Mouse (Mus musculus): ENCODE measurements around the gene Ephb3. TPM values are rescaled to one million over a fixed set of nuclear protein-coding genes. Genes with fewer than 3 reads are reported as not detected.

Gene Ephb3
- polyA plus RNA-seq, 1 experiment from 2014 or later = 9.8 TPM

DNA sequence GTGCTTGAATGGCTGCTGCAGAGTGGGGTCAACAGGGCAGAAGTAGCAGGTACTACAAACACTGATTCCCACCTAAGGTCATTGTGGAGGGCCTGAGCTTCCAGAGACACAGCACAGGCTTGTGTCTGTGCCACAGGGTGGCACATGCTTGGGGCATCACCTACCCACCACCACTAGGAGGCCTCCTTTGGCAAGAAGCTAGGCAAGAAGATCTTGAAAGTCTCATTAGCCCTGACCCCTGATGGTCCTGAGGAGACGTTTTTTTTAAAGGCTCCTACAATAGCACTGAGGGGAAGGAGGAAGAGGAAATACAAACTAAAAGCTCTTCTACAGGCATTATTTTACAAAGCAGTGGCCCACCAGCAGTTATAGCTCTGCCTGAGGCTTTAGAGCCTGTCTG is 6.0 kb upstream of the Ephb3 start:
- Histone ChIP-seq H3K27ac (ENCODE audit: low read depth, low read length) (no peak overlapping the region), H3K4me1 (ENCODE audit: control insufficient read depth, insufficient read depth, low read length) (no peaks in the 10 kb centered on the region), H3K9me3 (ENCODE audit: control insufficient read depth, low read length) (no peaks in the 10 kb centered on the region), H3K27me3 (ENCODE audit: control insufficient read depth, insufficient read depth, low read length) (no peaks in the 10 kb centered on the region), H3K4me3 (ENCODE audit: low read depth, low read length) (no peak overlapping the region), H3K4me2 (no peak overlapping the region), H3K9ac (ENCODE audit: low read length) (no peak overlapping the region; the same call in 1 of the 2 replicates), H3K36me3 (ENCODE audit: control insufficient read depth, insufficient read depth, low read length) (no peaks in the 10 kb centered on the region)
- peak; percentile 79 for DNase-seq (ENCODE audit: low spot score, missing footprints)
- 12% methylated on average over 1 of the region's 1 CpGs for WGBS
- ATAC-seq (ENCODE audit: low FRiP score) = no peak

DNA sequence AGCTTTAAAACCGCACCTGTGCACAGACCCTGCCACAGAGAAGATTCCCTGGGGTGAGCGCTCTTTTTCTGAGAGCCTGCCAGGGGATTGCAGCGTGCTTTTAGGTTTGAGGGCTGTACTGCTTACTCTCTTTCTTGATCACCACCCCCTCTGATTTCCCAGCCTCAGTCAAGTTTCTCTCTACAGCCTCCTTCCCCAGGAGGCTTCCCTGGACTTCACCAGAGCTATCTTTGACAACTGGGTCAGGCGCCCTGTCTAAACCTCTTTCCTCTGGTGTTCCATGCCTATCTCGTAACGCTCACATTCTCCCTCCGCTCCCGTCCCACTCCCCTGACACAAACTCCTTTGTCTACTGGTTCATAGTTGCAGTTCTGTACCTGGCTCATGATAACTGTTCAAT is 5.1 kb upstream of the Ephb3 start:
- no peaks in the 10 kb centered on the region for H3K9me3 ChIP-seq (ENCODE audit: control insufficient read depth, low read length)
- no peaks in the 10 kb centered on the region for H3K36me3 ChIP-seq (ENCODE audit: control insufficient read depth, insufficient read depth, low read length)
- H3K27ac ChIP-seq (ENCODE audit: low read depth, low read length) = no peak overlapping the region
- WGBS = 54% methylated on average over 8 of the region's 8 CpGs
- H3K4me3 ChIP-seq (ENCODE audit: low read depth, low read length) = no peak overlapping the region
- no peak overlapping the region for H3K4me2 ChIP-seq
- ATAC-seq (ENCODE audit: low FRiP score) (no peak), DNase-seq (ENCODE audit: low spot score, missing footprints) (peak; percentile 53)
- no peaks in the 10 kb centered on the region for H3K27me3 ChIP-seq (ENCODE audit: control insufficient read depth, insufficient read depth, low read length)
- no peaks in the 10 kb centered on the region for H3K4me1 ChIP-seq (ENCODE audit: control insufficient read depth, insufficient read depth, low read length)
- no peak overlapping the region for H3K9ac ChIP-seq (ENCODE audit: low read length)

DNA sequence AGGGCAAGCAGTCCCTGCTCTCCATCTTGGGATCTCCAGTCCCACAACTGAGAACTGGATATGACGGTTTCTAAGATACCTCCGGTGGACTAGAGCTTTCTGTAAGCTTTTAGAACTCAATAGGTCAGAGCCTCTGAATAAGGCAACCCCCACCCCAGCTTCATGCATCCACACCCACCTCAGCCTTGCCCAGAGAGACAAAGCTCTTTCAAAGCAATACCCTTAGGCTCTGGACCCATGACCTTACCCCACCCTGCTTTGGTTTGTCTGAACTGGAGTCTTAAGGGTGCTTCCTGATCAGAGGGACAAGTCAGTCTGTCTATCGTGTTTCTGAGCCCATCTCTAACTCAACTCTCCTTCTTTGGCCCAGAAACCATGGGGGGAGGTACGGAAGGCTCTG is 1.8 kb upstream of the Ephb3 start:
- WGBS = 78% methylated on average over 4 of the region's 4 CpGs
- H3K9me3 ChIP-seq (ENCODE audit: control insufficient read depth, low read length) = no peaks in the 10 kb centered on the region
- no peak overlapping the region for H3K4me3 ChIP-seq (ENCODE audit: low read depth, low read length)
- no peak overlapping the region for H3K27ac ChIP-seq (ENCODE audit: low read depth, low read length)
- H3K4me2 ChIP-seq = no peak overlapping the region
- DNase-seq (ENCODE audit: low spot score, missing footprints) (no peak), ATAC-seq (ENCODE audit: low FRiP score) (no peak)
- H3K4me1 ChIP-seq (ENCODE audit: control insufficient read depth, insufficient read depth, low read length) = peaks cover 17% of the 10 kb centered on the region
- H3K9ac ChIP-seq (ENCODE audit: low read length) = no peak overlapping the region
- H3K27me3 ChIP-seq (ENCODE audit: control insufficient read depth, insufficient read depth, low read length) = no peaks in the 10 kb centered on the region
- H3K36me3 ChIP-seq (ENCODE audit: control insufficient read depth, insufficient read depth, low read length) = no peaks in the 10 kb centered on the region

DNA sequence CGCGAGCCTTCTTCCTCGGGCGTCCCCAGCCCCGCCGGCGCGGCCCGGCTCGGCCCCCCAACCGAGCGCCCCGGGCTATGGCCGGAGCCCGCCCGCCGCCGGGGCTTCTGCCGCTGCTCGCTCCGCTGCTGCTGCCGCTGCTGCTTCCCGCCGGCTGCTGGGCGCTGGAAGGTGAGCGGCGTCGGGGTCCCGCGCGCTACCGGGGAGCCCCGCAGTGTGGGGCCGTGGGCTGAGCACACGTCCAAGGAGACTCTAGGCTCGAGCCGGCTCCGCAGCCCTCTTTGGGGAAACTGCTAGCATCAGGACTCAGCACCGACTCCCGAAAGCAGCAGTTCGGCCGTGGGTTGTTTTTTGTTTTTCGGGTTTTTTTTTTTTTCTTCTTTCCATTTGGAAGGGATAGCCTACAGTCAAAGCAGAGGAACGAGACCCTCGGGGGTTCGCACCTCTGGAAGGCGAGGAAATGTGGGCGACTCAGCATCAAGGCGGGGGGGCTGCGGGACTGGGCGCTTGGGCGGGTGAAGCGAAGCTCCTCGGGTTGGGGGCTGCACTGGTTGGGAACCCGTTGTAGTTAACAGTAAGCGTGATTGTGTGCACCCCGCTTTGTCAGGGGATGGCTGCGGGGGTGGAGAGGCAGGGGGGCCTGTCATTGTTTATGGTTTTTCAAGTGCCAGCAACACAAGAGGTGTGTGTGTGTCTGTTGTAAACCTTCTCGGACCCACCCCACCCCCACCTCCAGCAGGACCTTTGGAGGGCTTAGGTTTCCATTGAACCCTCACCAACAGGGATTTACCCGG is 735 bp downstream of the Ephb3 start:
- Histone ChIP-seq H3K4me1 (ENCODE audit: control insufficient read depth, insufficient read depth, low read length) (peaks cover 24% of the 10 kb centered on the region), H3K4me2 (peak overlapping the region; percentile 86), H3K4me3 (ENCODE audit: low read depth, low read length) (peak overlapping the region; percentile 86), H3K9me3 (ENCODE audit: control insufficient read depth, low read length) (no peaks in the 10 kb centered on the region), H3K27me3 (ENCODE audit: control insufficient read depth, insufficient read depth, low read length) (no peaks in the 10 kb centered on the region), H3K9ac (ENCODE audit: low read length) (peak overlapping the region; percentile 92), H3K27ac (ENCODE audit: low read depth, low read length) (peak overlapping the region; percentile 55; the same call in 1 of the 2 replicates), H3K36me3 (ENCODE audit: control insufficient read depth, insufficient read depth, low read length) (no peaks in the 10 kb centered on the region)
- ATAC-seq (ENCODE audit: low FRiP score) (peak; percentile 5), DNase-seq (ENCODE audit: low spot score, missing footprints) (peak; percentile 97)
- WGBS = under 1% methylated on average over 60 of the region's 60 CpGs

DNA sequence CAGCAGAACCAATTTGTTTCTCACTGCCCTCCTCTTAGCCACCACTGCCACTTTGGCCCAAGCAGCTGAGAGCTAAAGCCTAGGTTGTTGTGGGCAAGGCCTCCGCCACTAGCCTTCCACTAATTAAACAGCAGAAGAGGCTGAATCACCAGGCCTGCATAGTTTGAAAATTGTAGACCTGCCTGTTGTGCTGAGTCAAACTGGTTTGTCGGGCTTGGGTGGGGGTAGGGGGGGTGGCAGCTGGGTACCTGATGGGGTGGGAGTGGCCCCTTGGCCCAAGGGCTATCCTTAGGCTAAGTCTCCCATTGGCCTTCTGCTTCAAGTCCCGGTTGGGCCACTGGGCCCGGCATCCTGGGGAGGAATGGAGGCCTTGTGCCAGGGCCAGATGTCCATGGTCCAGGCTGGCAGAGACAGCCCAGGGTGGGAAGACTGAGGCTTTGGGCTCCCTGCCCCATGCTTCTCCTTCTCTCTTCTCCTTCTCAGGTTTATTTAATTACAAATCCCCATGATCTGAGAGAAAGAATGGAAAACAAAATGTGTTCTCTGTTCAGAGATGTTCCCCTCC is 3.5 kb downstream of the Ephb3 start:
- ATAC-seq (ENCODE audit: low FRiP score) (no peak), DNase-seq (ENCODE audit: low spot score, missing footprints) (no peak)
- no peak overlapping the region for H3K4me3 ChIP-seq (ENCODE audit: low read depth, low read length)
- H3K4me2 ChIP-seq = no peak overlapping the region
- H3K9me3 ChIP-seq (ENCODE audit: control insufficient read depth, low read length) = no peaks in the 10 kb centered on the region
- no peak overlapping the region for H3K9ac ChIP-seq (ENCODE audit: low read length)
- no peak overlapping the region for H3K27ac ChIP-seq (ENCODE audit: low read depth, low read length)
- H3K4me1 ChIP-seq (ENCODE audit: control insufficient read depth, insufficient read depth, low read length) = peaks cover 52% of the 10 kb centered on the region
- 84% methylated on average over 4 of the region's 4 CpGs for WGBS
- no peaks in the 10 kb centered on the region for H3K36me3 ChIP-seq (ENCODE audit: control insufficient read depth, insufficient read depth, low read length)
- no peaks in the 10 kb centered on the region for H3K27me3 ChIP-seq (ENCODE audit: control insufficient read depth, insufficient read depth, low read length)

DNA sequence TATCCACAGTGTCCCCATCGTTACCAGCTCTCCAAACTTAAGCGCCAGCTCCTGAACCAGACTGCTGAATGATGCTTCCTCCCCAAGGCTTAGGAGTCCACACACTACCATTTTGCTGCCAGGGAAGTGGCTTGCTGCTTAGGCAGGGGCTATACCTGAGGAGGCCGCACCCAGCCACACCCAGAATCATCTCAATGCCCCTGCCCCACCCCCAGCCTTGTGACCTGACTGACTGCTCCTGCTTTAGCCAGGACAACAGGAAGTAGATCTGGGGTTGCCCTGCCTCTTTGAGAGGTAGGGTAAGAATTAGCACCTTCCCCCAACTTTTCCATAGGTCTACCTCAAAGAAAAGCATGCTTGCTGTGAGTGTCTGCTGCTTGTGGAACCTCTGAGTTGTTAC is 4.7 kb downstream of the Ephb3 start:
- H3K9ac ChIP-seq (ENCODE audit: low read length) = no peak overlapping the region
- peaks cover 52% of the 10 kb centered on the region for H3K4me1 ChIP-seq (ENCODE audit: control insufficient read depth, insufficient read depth, low read length)
- no peak for ATAC-seq (ENCODE audit: low FRiP score)
- peaks cover 2% of the 10 kb centered on the region for H3K27me3 ChIP-seq (ENCODE audit: control insufficient read depth, insufficient read depth, low read length)
- no peak for DNase-seq (ENCODE audit: low spot score, missing footprints)
- H3K4me2 ChIP-seq = no peak overlapping the region
- H3K27ac ChIP-seq (ENCODE audit: low read depth, low read length) = no peak overlapping the region
- H3K36me3 ChIP-seq (ENCODE audit: control insufficient read depth, insufficient read depth, low read length) = no peaks in the 10 kb centered on the region
- H3K9me3 ChIP-seq (ENCODE audit: control insufficient read depth, low read length) = no peaks in the 10 kb centered on the region
- 90% methylated on average over 3 of the region's 3 CpGs for WGBS
- H3K4me3 ChIP-seq (ENCODE audit: low read depth, low read length) = no peak overlapping the region

DNA sequence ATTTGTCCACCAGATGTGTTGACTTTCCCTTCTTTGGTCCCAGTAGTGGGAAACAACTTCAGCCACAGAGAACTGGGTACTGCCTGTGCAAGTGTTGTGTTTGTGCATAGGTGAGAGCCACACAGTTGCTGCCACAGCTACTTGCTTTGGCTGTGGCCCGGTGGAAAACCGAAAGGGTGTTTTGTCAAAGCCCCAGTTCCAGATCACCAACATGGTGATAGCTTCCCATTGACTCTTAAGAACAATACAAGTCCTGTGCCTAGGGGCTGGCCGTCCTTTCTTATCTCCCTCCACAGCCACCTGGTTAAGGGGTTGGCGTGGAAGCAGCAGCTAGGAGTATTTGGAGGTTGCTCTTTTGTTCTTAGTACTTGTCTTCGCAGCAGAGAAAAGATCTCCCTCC is 5.6 kb downstream of the Ephb3 start:
- WGBS = 10% methylated on average over 5 of the region's 5 CpGs
- ATAC-seq (ENCODE audit: low FRiP score) (no peak; the same call in 1 of the 2 replicates), DNase-seq (ENCODE audit: low spot score, missing footprints) (no peak)
- Histone ChIP-seq H3K36me3 (ENCODE audit: control insufficient read depth, insufficient read depth, low read length) (peaks cover 4% of the 10 kb centered on the region; the same call in 1 of the 2 replicates), H3K27ac (ENCODE audit: low read depth, low read length) (peak overlapping the region; percentile 90), H3K4me2 (peak overlapping the region; percentile 62), H3K27me3 (ENCODE audit: control insufficient read depth, insufficient read depth, low read length) (peaks cover 2% of the 10 kb centered on the region), H3K4me1 (ENCODE audit: control insufficient read depth, insufficient read depth, low read length) (peaks cover 54% of the 10 kb centered on the region), H3K4me3 (ENCODE audit: low read depth, low read length) (peak overlapping the region; percentile 22), H3K9me3 (ENCODE audit: control insufficient read depth, low read length) (no peaks in the 10 kb centered on the region), H3K9ac (ENCODE audit: low read length) (peak overlapping the region; percentile 63)

DNA sequence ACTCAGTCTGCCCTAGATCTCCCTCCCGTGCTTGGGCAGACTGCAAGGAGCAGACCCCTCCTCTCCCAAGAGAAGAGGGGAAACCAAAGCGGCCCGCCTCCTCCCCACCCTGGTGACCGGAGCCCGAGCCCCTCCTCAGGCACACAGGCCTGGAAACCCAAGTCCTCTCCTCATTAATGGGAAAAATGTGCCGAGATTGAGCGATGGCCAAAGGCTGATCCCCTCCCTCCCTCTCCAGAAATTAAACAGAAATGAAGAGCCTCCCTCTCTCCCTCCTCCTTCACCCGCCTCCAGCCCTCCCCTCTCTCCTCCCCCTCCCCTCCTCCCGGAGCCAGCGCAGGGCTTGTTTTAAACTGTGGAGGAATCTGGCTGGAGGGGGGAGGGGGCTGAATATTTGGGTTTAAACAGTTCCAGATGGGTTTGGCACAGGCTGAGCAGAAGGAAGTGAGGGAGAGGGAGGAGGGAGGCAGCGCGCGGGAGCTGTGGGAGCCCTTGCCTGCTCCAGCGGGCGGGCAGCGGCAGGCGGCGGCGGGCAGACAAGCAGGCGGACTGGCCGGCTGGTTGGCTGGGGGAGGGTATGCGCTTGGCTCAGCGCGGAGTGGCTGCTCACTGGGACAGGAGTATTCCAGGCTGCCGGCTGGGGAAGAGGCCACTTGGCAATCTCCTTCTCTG is 6.2 kb downstream of the Ephb3 start:
- peaks cover 60% of the 10 kb centered on the region for H3K4me1 ChIP-seq (ENCODE audit: control insufficient read depth, insufficient read depth, low read length)

DNA sequence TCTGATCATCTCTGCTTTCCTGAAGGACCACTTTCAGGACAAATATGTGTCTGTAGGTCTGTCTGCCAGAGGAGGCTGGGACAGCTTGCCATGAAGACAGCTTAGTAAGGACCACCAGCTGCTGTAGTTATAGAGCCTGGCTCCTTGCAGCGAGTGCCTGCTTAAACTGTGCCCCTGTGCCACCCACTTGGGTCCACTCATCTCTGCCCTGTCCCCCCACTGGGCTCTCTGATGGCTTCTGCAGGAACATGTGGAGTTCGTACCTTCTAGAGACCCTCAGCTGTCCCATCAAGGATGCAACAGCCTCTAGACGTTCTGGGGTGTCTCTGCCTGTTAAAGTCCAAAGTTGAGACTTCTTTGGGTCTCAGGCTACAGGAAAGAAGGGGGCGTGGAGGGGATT is 6.9 kb downstream of the Ephb3 start:
- H3K36me3 ChIP-seq (ENCODE audit: control insufficient read depth, insufficient read depth, low read length) = peaks cover 4% of the 10 kb centered on the region; the same call in 1 of the 2 replicates
- H3K9me3 ChIP-seq (ENCODE audit: control insufficient read depth, low read length) = no peaks in the 10 kb centered on the region
- peaks cover 61% of the 10 kb centered on the region for H3K4me1 ChIP-seq (ENCODE audit: control insufficient read depth, insufficient read depth, low read length)
- H3K4me3 ChIP-seq (ENCODE audit: low read depth, low read length) = peak overlapping the region; percentile 22; the same call in 1 of the 2 replicates
- 23% methylated on average over 4 of the region's 4 CpGs for WGBS
- no peak for ATAC-seq (ENCODE audit: low FRiP score)
- peak; percentile 93 for DNase-seq (ENCODE audit: low spot score, missing footprints)
- H3K4me2 ChIP-seq = peak overlapping the region; percentile 62
- H3K27me3 ChIP-seq (ENCODE audit: control insufficient read depth, insufficient read depth, low read length) = peaks cover 2% of the 10 kb centered on the region
- peak overlapping the region; percentile 90 for H3K27ac ChIP-seq (ENCODE audit: low read depth, low read length)
- H3K9ac ChIP-seq (ENCODE audit: low read length) = peak overlapping the region; percentile 63

More for the DNA sequence above, 6.2 kb downstream of the Ephb3 start:
- ATAC-seq (ENCODE audit: low FRiP score) (peak; percentile 91), DNase-seq (ENCODE audit: low spot score, missing footprints) (peak; percentile 98)
- peak overlapping the region; percentile 63 for H3K9ac ChIP-seq (ENCODE audit: low read length)
- peak overlapping the region; percentile 62 for H3K4me2 ChIP-seq
- H3K4me3 ChIP-seq (ENCODE audit: low read depth, low read length) = peak overlapping the region; percentile 22
- 2% methylated on average over 23 of the region's 25 CpGs for WGBS
- no peaks in the 10 kb centered on the region for H3K9me3 ChIP-seq (ENCODE audit: control insufficient read depth, low read length)
- peaks cover 2% of the 10 kb centered on the region for H3K27me3 ChIP-seq (ENCODE audit: control insufficient read depth, insufficient read depth, low read length)
- peaks cover 4% of the 10 kb centered on the region; the same call in 1 of the 2 replicates for H3K36me3 ChIP-seq (ENCODE audit: control insufficient read depth, insufficient read depth, low read length)
- H3K27ac ChIP-seq (ENCODE audit: low read depth, low read length) = peak overlapping the region; percentile 90

All from midbrain, embryonic 11.5 days (tissue).